In the genomic region with DNA sequence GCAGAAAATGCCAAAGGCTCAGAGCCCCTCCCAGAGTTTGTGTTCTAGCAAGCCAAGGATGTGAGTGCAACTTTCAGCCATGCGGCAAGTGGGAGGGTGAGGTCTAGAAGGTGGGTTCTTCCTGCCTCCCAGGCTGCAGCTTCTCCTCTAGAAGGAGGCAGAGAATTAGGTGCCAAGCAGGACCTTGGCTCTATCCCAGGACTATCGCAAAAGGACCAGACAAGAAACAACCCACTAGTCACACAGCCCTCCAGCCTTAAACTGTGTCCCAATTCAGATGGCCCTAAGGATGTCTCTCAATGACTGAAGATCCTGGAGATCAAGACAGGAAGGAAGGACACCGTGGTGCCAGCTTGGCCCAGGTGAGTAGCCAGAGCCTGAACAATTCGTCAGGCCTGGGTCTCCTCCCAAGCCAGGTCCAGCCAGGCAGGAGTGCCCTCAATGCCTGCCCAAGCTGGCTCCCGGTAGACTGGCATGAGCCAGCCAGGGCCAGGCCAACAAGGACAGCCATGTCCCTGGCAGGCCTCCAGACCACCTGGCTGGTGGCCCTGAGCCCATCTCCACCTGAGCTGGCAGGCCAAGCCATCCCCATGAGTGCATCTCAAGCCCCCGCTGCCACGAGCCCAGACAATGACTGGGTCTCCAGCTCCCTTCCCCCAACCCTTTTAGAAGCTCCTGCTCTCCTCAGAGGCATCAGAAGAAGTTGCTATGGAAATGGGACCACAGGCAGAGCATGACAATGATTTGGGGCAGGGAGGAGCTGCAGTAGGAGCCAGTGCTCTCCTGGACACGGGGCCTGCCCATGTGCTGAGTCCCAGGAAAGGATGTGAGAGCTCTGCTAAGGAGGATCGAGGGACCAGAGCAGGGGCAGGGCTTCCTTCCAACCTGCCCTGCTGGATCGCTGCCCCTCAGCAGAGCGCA, we compare ENCODE assay signal across 12 mouse cellular contexts. TPM values are rescaled to one million over a fixed set of nuclear protein-coding genes. Genes with fewer than 3 reads are reported as not detected.
A peak's percentile ranks its signal among the peaks of the same experiment; 100 is the strongest.
DNase-seq lines count a peak whose midpoint lies in the region; ATAC-seq and TF ChIP-seq lines count a peak whose summit lies in the region.
"Had no signal": no experiment of that assay in that cellular context is flagged by ENCODE, and none has a peak within 500 bp of the region (broad histone marks: within the 10 kb centered on the region; RNA-seq: fewer than 3 reads in every experiment).

No protein-coding gene starts in this region.

- H3K27me3 ChIP-seq in forebrain, embryonic 16.5 days (replicated peaks; ENCODE audit: control insufficient read depth, insufficient read depth, low read length) = peaks cover 6% of the 10 kb centered on the region
- no peaks in the 10 kb centered on the region for H3K27me3 ChIP-seq in midbrain, postnatal 0 days (ENCODE audit: insufficient read depth, low read length)

- peak; percentile 69 for ATAC-seq in frontal cortex, adult (ENCODE audit: low TSS enrichment)
- ATAC-seq in forebrain, embryonic 16.5 days = peak; percentile 42
- ATAC-seq in midbrain, postnatal 0 days (ENCODE audit: low FRiP score) = peak; percentile 69
- ATAC-seq in granulocyte monocyte progenitor cell, adult 5-6 weeks (replicated peaks; ENCODE audit: poor library complexity, severe bottlenecking) = no peak

- H3K9ac ChIP-seq in forebrain, embryonic 16.5 days (replicated peaks; ENCODE audit: low read depth, low read length) = no peak overlapping the region
- H3K9ac ChIP-seq in midbrain, postnatal 0 days (replicated peaks; ENCODE audit: low read length, poor library complexity, severe bottlenecking) = no peak overlapping the region
- H3K9ac ChIP-seq: limb, embryonic 12.5 days had no signal

- H3K4me2 ChIP-seq in forebrain, embryonic 16.5 days (ENCODE audit: low read length) = no peak overlapping the region
- H3K4me2 ChIP-seq in midbrain, postnatal 0 days (ENCODE audit: low read depth, low read length, poor library complexity, severe bottlenecking) = no peak overlapping the region
- H3K4me2 ChIP-seq: limb, embryonic 12.5 days had no signal

- peaks cover 11% of the 10 kb centered on the region for H3K4me1 ChIP-seq in forebrain, embryonic 16.5 days (replicated peaks; ENCODE audit: control insufficient read depth, insufficient read depth, low read length)
- peaks cover 16% of the 10 kb centered on the region for H3K4me1 ChIP-seq in midbrain, postnatal 0 days (ENCODE audit: insufficient read depth, low read length)
- H3K4me1 ChIP-seq: limb, embryonic 12.5 days had no signal

- no peak overlapping the region for H3K27ac ChIP-seq in forebrain, embryonic 16.5 days (ENCODE audit: low read length)
- peak overlapping the region; percentile 65 for H3K27ac ChIP-seq in midbrain, postnatal 0 days (ENCODE audit: low read depth, low read length)
- H3K27ac ChIP-seq: limb, embryonic 12.5 days had no signal

- no peak for TF ChIP-seq CTCF in midbrain, postnatal 0 days (IDR thresholded peaks at IDR 0.05)

- H3K4me3 ChIP-seq in forebrain, embryonic 16.5 days (replicated peaks; ENCODE audit: low read length) = no peak overlapping the region
- H3K4me3 ChIP-seq in midbrain, postnatal 0 days (ENCODE audit: low read depth, low read length) = no peak overlapping the region
- H3K4me3 ChIP-seq: limb, embryonic 12.5 days had no signal

- H3K36me3 ChIP-seq in forebrain, embryonic 16.5 days (ENCODE audit: control insufficient read depth, insufficient read depth) = no peaks in the 10 kb centered on the region
- H3K36me3 ChIP-seq in midbrain, postnatal 0 days (ENCODE audit: insufficient read depth, low read length) = no peaks in the 10 kb centered on the region
- H3K36me3 ChIP-seq: limb, embryonic 12.5 days had no signal

- H3K9me3 ChIP-seq in forebrain, embryonic 16.5 days (ENCODE audit: control insufficient read depth, low read length) = no peaks in the 10 kb centered on the region
- H3K9me3 ChIP-seq in midbrain, postnatal 0 days (ENCODE audit: low read length) = no peaks in the 10 kb centered on the region
- H3K9me3 ChIP-seq: limb, embryonic 12.5 days had no signal

- WGBS in forebrain, embryonic 16.5 days = 43% methylated on average over 11 of the region's 11 CpGs
- WGBS in midbrain, postnatal 0 days = 40% methylated on average over 11 of the region's 11 CpGs

- DNase-seq in frontal cortex, postnatal 25 days (ENCODE audit: low spot score in 2 of 2) = no peak
- peak; percentile 11 for DNase-seq in ovary, postnatal 14 days (ENCODE audit: low spot score)
- no peak for DNase-seq in ovary, postnatal 10 days (ENCODE audit: low spot score)
- DNase-seq in midbrain, postnatal 0 days (ENCODE audit: low spot score) = peak; percentile 74
- no peak for DNase-seq in urinary bladder, adult 18-20 months (ENCODE audit: low spot score in 2 of 2)
- DNase-seq: B cell, adult 2 months; heart, postnatal 36 days; lung, postnatal 10 days had no signal

RNA-seq across cellular contexts. Expression of gene Lingo1, which starts 19.1 kb away (rescaled TPM):
- polyA plus RNA-seq in forebrain, embryonic 16.5 days (2015; fragmentation: Nextera tagmentation; extraction: Ambion mirVana) = 39.0 and 45.0 TPM in 2 replicates
- total RNA-seq in midbrain, postnatal 0 days (2014; rRNA removed) = 145 and 192 TPM in 2 replicates
- 110 and 114 TPM in 2 replicates for polyA plus RNA-seq in midbrain, postnatal 0 days (2015; fragmentation: Nextera tagmentation; extraction: Ambion mirVana)
- total RNA-seq in granulocyte monocyte progenitor cell, adult 5-6 weeks (2014; fragmentation: Nextera tagmentation) = not detected in 2 replicates
- total RNA-seq in granulocyte monocyte progenitor cell, adult 5-6 weeks (2017) = not detected in 2 replicates

Comparison
In these comparisons a context has a peak if more than half of its experiments do, and no peak if none do; other contexts are left out.
1. DNase-seq: peak in ovary, postnatal 14 days (single experiment) and midbrain, postnatal 0 days (single experiment); none in frontal cortex, postnatal 25 days (0 of 2), ovary, postnatal 10 days (single experiment) and urinary bladder, adult 18-20 months (0 of 2).
2. RNA of gene Lingo1, which starts 19.1 kb away (total RNA-seq): 145 to 192 TPM in midbrain, postnatal 0 days; not detected in granulocyte monocyte progenitor cell, adult 5-6 weeks; every median in the first group is over 100 times any median in the second.